Comparison of ENCODE assay signal across 8 mouse cellular contexts in genomic region chr7:140037171-140037555, GRCm38 (mm10). TPM values are rescaled to one million over a fixed set of nuclear protein-coding genes. Genes with fewer than 3 reads are reported as not detected.
DNase-seq lines count a peak whose midpoint lies in the region; ATAC-seq and TF ChIP-seq lines count a peak whose summit lies in the region.

No protein-coding gene starts in this region.

- H3K36me3 ChIP-seq in lung, embryonic 16.5 days (ENCODE audit: control insufficient read depth, insufficient read depth, low read length): peaks cover 10% of the 10 kb centered on the region
- no peaks in the 10 kb centered on the region; the same call in 1 of the 2 replicates for H3K36me3 ChIP-seq in forebrain, embryonic 11.5 days (ENCODE audit: control insufficient read depth, insufficient read depth, low read length)
- peaks cover 29% of the 10 kb centered on the region for H3K36me3 ChIP-seq in limb, embryonic 14.5 days (ENCODE audit: control insufficient read depth, insufficient read depth, low read length)
- peaks cover 8% of the 10 kb centered on the region; the same call in 1 of the 2 replicates for H3K36me3 ChIP-seq in stomach, embryonic 15.5 days

- peak overlapping the region; percentile 96 for H3K4me3 ChIP-seq in lung, embryonic 16.5 days (ENCODE audit: low read length)
- H3K4me3 ChIP-seq in forebrain, embryonic 11.5 days (ENCODE audit: low read depth, low read length): peak overlapping the region; percentile 87
- H3K4me3 ChIP-seq in limb, embryonic 14.5 days (replicated peaks; ENCODE audit: low read length): peak overlapping the region; percentile 84
- peak overlapping the region; percentile 73 for H3K4me3 ChIP-seq in stomach, embryonic 15.5 days (replicated peaks)

- TF ChIP-seq POLR2A in limb, embryonic 14.5 days (IDR thresholded peaks at IDR 0.05; ENCODE audit: borderline replicate concordance, extremely low read depth, insufficient read depth, insufficient read length): no peak

- DNase-seq in lung, postnatal 4 days: no peak
- DNase-seq in forebrain, embryonic 11.5 days (ENCODE audit: low spot score): no peak
- no peak for DNase-seq in limb, embryonic 14.5 days (ENCODE audit: low spot score)
- DNase-seq in cerebellum, postnatal 25 days: no peak
- no peak for DNase-seq in layer of hippocampus, adult 18-20 months (ENCODE audit: low spot score in 2 of 2)
- no peak for DNase-seq in left cerebral cortex, postnatal 36 days (ENCODE audit: low spot score in 2 of 2)

- H3K27me3 ChIP-seq in lung, embryonic 16.5 days (ENCODE audit: control insufficient read depth, insufficient read depth, low read depth, low read length): no peaks in the 10 kb centered on the region
- no peaks in the 10 kb centered on the region for H3K27me3 ChIP-seq in forebrain, embryonic 11.5 days (ENCODE audit: control insufficient read depth, insufficient read depth, low read length)
- H3K27me3 ChIP-seq in limb, embryonic 14.5 days (ENCODE audit: control insufficient read depth, insufficient read depth, low read length): no peaks in the 10 kb centered on the region
- no peaks in the 10 kb centered on the region for H3K27me3 ChIP-seq in stomach, embryonic 15.5 days (replicated peaks)

- intact Hi-C loops in left cerebral cortex, postnatal 36 days (cut with DNase I): no loop called here

- no peak for ATAC-seq in lung, embryonic 16.5 days (ENCODE audit: low read depth)
- ATAC-seq in forebrain, embryonic 11.5 days (replicated peaks; ENCODE audit: low FRiP score): no peak
- no peak for ATAC-seq in limb, embryonic 14.5 days (ENCODE audit: low FRiP score, low read depth)
- no peak for ATAC-seq in stomach, embryonic 15.5 days (ENCODE audit: insufficient read depth, low FRiP score, low read depth)

- H3K9ac ChIP-seq in lung, embryonic 16.5 days (ENCODE audit: low read length): peak overlapping the region; percentile 87
- H3K9ac ChIP-seq in forebrain, embryonic 11.5 days (ENCODE audit: low read length): peak overlapping the region; percentile 88
- peak overlapping the region; percentile 89 for H3K9ac ChIP-seq in limb, embryonic 14.5 days (ENCODE audit: low read depth, low read length, severe bottlenecking)
- H3K9ac ChIP-seq in stomach, embryonic 15.5 days: no peak overlapping the region

- H3K9me3 ChIP-seq in lung, embryonic 16.5 days (ENCODE audit: control insufficient read depth, low read length): no peaks in the 10 kb centered on the region
- no peaks in the 10 kb centered on the region for H3K9me3 ChIP-seq in forebrain, embryonic 11.5 days (ENCODE audit: control insufficient read depth, low read length)
- no peaks in the 10 kb centered on the region for H3K9me3 ChIP-seq in limb, embryonic 14.5 days (ENCODE audit: control insufficient read depth, low read length)
- no peaks in the 10 kb centered on the region for H3K9me3 ChIP-seq in stomach, embryonic 15.5 days

- H3K4me2 ChIP-seq in lung, embryonic 16.5 days (ENCODE audit: low read depth, low read length): peak overlapping the region; percentile 97
- peak overlapping the region; percentile 88 for H3K4me2 ChIP-seq in forebrain, embryonic 11.5 days (ENCODE audit: low read depth, low read length, severe bottlenecking)
- H3K4me2 ChIP-seq in limb, embryonic 14.5 days (replicated peaks; ENCODE audit: low read depth, low read length, severe bottlenecking): peak overlapping the region; percentile 62
- peak overlapping the region; percentile 86 for H3K4me2 ChIP-seq in stomach, embryonic 15.5 days

- peaks cover 15% of the 10 kb centered on the region for H3K4me1 ChIP-seq in lung, embryonic 16.5 days (replicated peaks; ENCODE audit: control insufficient read depth, insufficient read depth, low read length)
- no peaks in the 10 kb centered on the region; the same call in 1 of the 2 replicates for H3K4me1 ChIP-seq in forebrain, embryonic 11.5 days (replicated peaks; ENCODE audit: control insufficient read depth, insufficient read depth, low read length)
- H3K4me1 ChIP-seq in limb, embryonic 14.5 days (ENCODE audit: control insufficient read depth, insufficient read depth, low read length): peaks cover 14% of the 10 kb centered on the region; the same call in 1 of the 2 replicates
- peaks cover 8% of the 10 kb centered on the region for H3K4me1 ChIP-seq in stomach, embryonic 15.5 days

- WGBS in lung, embryonic 16.5 days: 48% methylated on average over 3 of the region's 3 CpGs
- 38% methylated on average over 3 of the region's 3 CpGs for WGBS in forebrain, embryonic 11.5 days
- 47% methylated on average over 3 of the region's 3 CpGs for WGBS in limb, embryonic 14.5 days
- WGBS in stomach, embryonic 15.5 days: 45% methylated on average over 3 of the region's 3 CpGs

- no peak overlapping the region for H3K27ac ChIP-seq in lung, embryonic 16.5 days (ENCODE audit: low read length)
- no peak overlapping the region for H3K27ac ChIP-seq in forebrain, embryonic 11.5 days (ENCODE audit: low read depth, low read length)
- no peak overlapping the region for H3K27ac ChIP-seq in limb, embryonic 14.5 days (replicated peaks; ENCODE audit: low read depth, low read length)
- no peak overlapping the region for H3K27ac ChIP-seq in stomach, embryonic 15.5 days

RNA-seq across cellular contexts. Expression of gene Tubgcp2, which starts 0.7 kb away (rescaled TPM):
- 50.5 and 50.6 TPM in 2 replicates for polyA plus RNA-seq in lung, embryonic 16.5 days (2015; fragmentation: Nextera tagmentation; extraction: Ambion mirVana)
- polyA plus RNA-seq in forebrain, embryonic 11.5 days (2014; fragmentation: Nextera tagmentation; extraction: Ambion mirVana): 75.6 and 78.0 TPM in 2 replicates
- polyA plus RNA-seq in limb, embryonic 14.5 days (2012; rRNA removed): 69.1 and 76.7 TPM in 2 replicates
- 58.8 and 66.2 TPM in 2 replicates for polyA plus RNA-seq in limb, embryonic 14.5 days (2014; fragmentation: Nextera tagmentation; extraction: Ambion mirVana)
- polyA plus RNA-seq in stomach, embryonic 15.5 days (2015; fragmentation: Nextera tagmentation; extraction: Ambion mirVana): 43.8 and 44.8 TPM in 2 replicates
- 10 to 100 TPM; 34.1 to 35.4 TPM for total RNA-seq in layer of hippocampus, adult 18-20 months (2021)
- total RNA-seq in left cerebral cortex, postnatal 36 days (2021): 10 to 100 TPM; 35.3 to 36.9 TPM

RNA-seq across cellular contexts. Expression of gene Zfp511, which starts 1.0 kb away (rescaled TPM):
- polyA plus RNA-seq in lung, embryonic 16.5 days (2015; fragmentation: Nextera tagmentation; extraction: Ambion mirVana): 39.8 and 41.8 TPM in 2 replicates
- polyA plus RNA-seq in forebrain, embryonic 11.5 days (2014; fragmentation: Nextera tagmentation; extraction: Ambion mirVana): 42.6 and 48.2 TPM in 2 replicates
- polyA plus RNA-seq in limb, embryonic 14.5 days (2012; rRNA removed): 58.3 and 75.1 TPM in 2 replicates
- 37.2 and 41.1 TPM in 2 replicates for polyA plus RNA-seq in limb, embryonic 14.5 days (2014; fragmentation: Nextera tagmentation; extraction: Ambion mirVana)
- 34.8 and 35.7 TPM in 2 replicates for polyA plus RNA-seq in stomach, embryonic 15.5 days (2015; fragmentation: Nextera tagmentation; extraction: Ambion mirVana)
- 10 to 100 TPM; 23.8 to 24.2 TPM for total RNA-seq in layer of hippocampus, adult 18-20 months (2021)
- 10 to 100 TPM; 20.8 to 24.4 TPM for total RNA-seq in left cerebral cortex, postnatal 36 days (2021)

RNA-seq across cellular contexts. Expression of gene Msx3, which starts 11.7 kb away (rescaled TPM):
- not detected in 2 replicates for polyA plus RNA-seq in lung, embryonic 16.5 days (2015; fragmentation: Nextera tagmentation; extraction: Ambion mirVana)
- polyA plus RNA-seq in forebrain, embryonic 11.5 days (2014; fragmentation: Nextera tagmentation; extraction: Ambion mirVana): 2.4 and 2.6 TPM in 2 replicates
- polyA plus RNA-seq in limb, embryonic 14.5 days (2012; rRNA removed): not detected in 2 replicates
- not detected in 2 replicates for polyA plus RNA-seq in limb, embryonic 14.5 days (2014; fragmentation: Nextera tagmentation; extraction: Ambion mirVana)
- polyA plus RNA-seq in stomach, embryonic 15.5 days (2015; fragmentation: Nextera tagmentation; extraction: Ambion mirVana): not detected in 2 replicates
- total RNA-seq in layer of hippocampus, adult 18-20 months (2021): under 1 TPM in 1 of 2 experiments, not detected in 1; 0.15 TPM
- total RNA-seq in left cerebral cortex, postnatal 36 days (2021): under 1 TPM; 0.20 to 0.25 TPM

RNA-seq across cellular contexts. Expression of gene Adam8, which starts 44.8 kb away (rescaled TPM):
- 1.9 and 3.1 TPM in 2 replicates for polyA plus RNA-seq in lung, embryonic 16.5 days (2015; fragmentation: Nextera tagmentation; extraction: Ambion mirVana)
- 3.0 and 3.6 TPM in 2 replicates for polyA plus RNA-seq in forebrain, embryonic 11.5 days (2014; fragmentation: Nextera tagmentation; extraction: Ambion mirVana)
- 8.8 and 9.5 TPM in 2 replicates for polyA plus RNA-seq in limb, embryonic 14.5 days (2012; rRNA removed)
- polyA plus RNA-seq in limb, embryonic 14.5 days (2014; fragmentation: Nextera tagmentation; extraction: Ambion mirVana): 1.8 and 2.2 TPM in 2 replicates
- polyA plus RNA-seq in stomach, embryonic 15.5 days (2015; fragmentation: Nextera tagmentation; extraction: Ambion mirVana): 2.5 and 2.7 TPM in 2 replicates
- 1 to 10 TPM; 3.2 to 4.7 TPM for total RNA-seq in layer of hippocampus, adult 18-20 months (2021)
- 1 to 10 TPM; 1.7 to 3.5 TPM for total RNA-seq in left cerebral cortex, postnatal 36 days (2021)

RNA-seq across cellular contexts. Expression of gene Caly, which starts 45.2 kb away (rescaled TPM):
- polyA plus RNA-seq in lung, embryonic 16.5 days (2015; fragmentation: Nextera tagmentation; extraction: Ambion mirVana): 0.63 and 1.6 TPM in 2 replicates
- polyA plus RNA-seq in forebrain, embryonic 11.5 days (2014; fragmentation: Nextera tagmentation; extraction: Ambion mirVana): 7.2 and 7.9 TPM in 2 replicates
- 0.46 and 0.65 TPM in 2 replicates for polyA plus RNA-seq in limb, embryonic 14.5 days (2012; rRNA removed)
- polyA plus RNA-seq in limb, embryonic 14.5 days (2014; fragmentation: Nextera tagmentation; extraction: Ambion mirVana): 0.69 and 0.77 TPM in 2 replicates
- polyA plus RNA-seq in stomach, embryonic 15.5 days (2015; fragmentation: Nextera tagmentation; extraction: Ambion mirVana): 3.4 and 3.6 TPM in 2 replicates
- total RNA-seq in layer of hippocampus, adult 18-20 months (2021): 100 to 1,000 TPM; 269 to 293 TPM
- total RNA-seq in left cerebral cortex, postnatal 36 days (2021): 100 to 1,000 TPM; 191 TPM
